Mouse (Mus musculus) heart, embryonic 14.5 days (tissue): ENCODE data around the gene Hfe2. TPM values are rescaled to one million over a fixed set of nuclear protein-coding genes. Genes with fewer than 3 reads are reported as not detected.

Experiments used
- polyA plus RNA-seq: library from polyadenylated mRNA; unstranded; fragments of >200 nt; fragmentation: Nextera tagmentation; extraction: Ambion mirVana; gene quantifications from 2 replicates; pipeline ENCODE4 v1.2.1, GENCODE M21; 2014

Gene Hfe2
- polyA plus RNA-seq, 1 experiment from 2014 or later = 11.7 TPM

Other genes starting within 250 kb of the Hfe2 start
- 2.1 and 3.2 TPM in 2 replicates for gene Fcgr1, start 231.2 kb upstream of the Hfe2 start, polyA plus RNA-seq
- 0.66 and 1.0 TPM in 2 replicates for gene BC107364, start 72.9 kb upstream of the Hfe2 start, polyA plus RNA-seq
- 257 and 262 TPM in 2 replicates for gene Txnip, start 32.8 kb downstream of the Hfe2 start, polyA plus RNA-seq
- gene Gm16253, start 51.8 kb downstream of the Hfe2 start, polyA plus RNA-seq = 0.68 and 0.81 TPM in 2 replicates
- gene Polr3gl, start 69.0 kb downstream of the Hfe2 start, polyA plus RNA-seq = 25.5 and 28.7 TPM in 2 replicates
- gene Ankrd34a, start 71.5 kb downstream of the Hfe2 start, polyA plus RNA-seq = 8.4 and 8.5 TPM in 2 replicates
- 5.6 and 6.7 TPM in 2 replicates for gene Lix1l, start 76.0 kb downstream of the Hfe2 start, polyA plus RNA-seq
- gene Rbm8a, start 104.8 kb downstream of the Hfe2 start, polyA plus RNA-seq = 90.0 and 91.7 TPM in 2 replicates
- 40.5 and 43.4 TPM in 2 replicates for gene Pex11b, start 110.2 kb downstream of the Hfe2 start, polyA plus RNA-seq
- 0.07 and 0.20 TPM in 2 replicates for gene Gm42957, start 110.3 kb downstream of the Hfe2 start, polyA plus RNA-seq
- gene Itga10, start 120.4 kb downstream of the Hfe2 start, polyA plus RNA-seq = 1.3 TPM in 2 replicates
- gene Ankrd35, start 145.0 kb downstream of the Hfe2 start, polyA plus RNA-seq = 0.09 and 0.23 TPM in 2 replicates
- gene Pias3, start 171.2 kb downstream of the Hfe2 start, polyA plus RNA-seq = 26.8 and 30.6 TPM in 2 replicates
- 8.0 and 8.8 TPM in 2 replicates for gene Nudt17, start 183.4 kb downstream of the Hfe2 start, polyA plus RNA-seq
- gene Polr3c, start 202.5 kb downstream of the Hfe2 start, polyA plus RNA-seq = 27.0 and 27.1 TPM in 2 replicates
- 41.2 and 42.0 TPM in 2 replicates for gene Rnf115, start 202.5 kb downstream of the Hfe2 start, polyA plus RNA-seq